Mouse (Mus musculus): ENCODE measurements around the gene Cdyl. TPM values are rescaled to one million over a fixed set of nuclear protein-coding genes. Genes with fewer than 3 reads are reported as not detected.

Gene Cdyl
- polyA plus RNA-seq, 1 experiment from 2014 or later: 14.9 TPM

DNA sequence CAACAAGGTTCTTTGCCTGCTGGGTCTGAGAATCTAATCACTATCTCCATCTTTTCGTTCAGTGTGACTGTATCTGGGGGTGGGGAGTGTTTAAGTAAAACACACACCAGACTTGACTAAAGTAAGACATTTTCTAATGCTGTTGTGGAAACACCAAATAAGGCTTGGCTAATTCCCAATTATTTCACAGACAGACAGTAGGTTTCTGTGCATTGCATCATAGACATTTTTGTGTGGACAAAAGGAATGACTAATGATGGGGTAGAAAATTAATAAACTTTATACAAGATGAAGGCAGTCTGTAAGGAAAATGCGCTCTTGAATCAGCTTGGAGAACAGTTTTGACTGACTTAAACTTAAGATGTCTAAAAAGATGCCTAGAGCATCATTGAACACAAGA, 100.7 kb downstream of the Cdyl start:
- Histone ChIP-seq H3K9me3 (ENCODE audit: control insufficient read depth, low read length) (no peaks in the 10 kb centered on the region), H3K36me3 (ENCODE audit: control insufficient read depth, insufficient read depth, low read length) (no peaks in the 10 kb centered on the region), H3K4me2 (ENCODE audit: low read length) (no peak overlapping the region), H3K27ac (ENCODE audit: low read depth) (no peak overlapping the region), H3K27me3 (replicated peaks; ENCODE audit: control insufficient read depth, insufficient read depth, low read length) (no peaks in the 10 kb centered on the region), H3K9ac (ENCODE audit: low read length) (no peak overlapping the region), H3K4me1 (replicated peaks; ENCODE audit: control insufficient read depth, insufficient read depth, low read length) (peaks cover 7% of the 10 kb centered on the region), H3K4me3 (ENCODE audit: low read depth, low read length) (no peak overlapping the region)
- no peak for ATAC-seq (replicated peaks; ENCODE audit: low FRiP score, low TSS enrichment, low read depth)
- 82% methylated on average over 2 of the region's 2 CpGs for WGBS
- DNase-seq (ENCODE audit: low spot score): no peak

DNA sequence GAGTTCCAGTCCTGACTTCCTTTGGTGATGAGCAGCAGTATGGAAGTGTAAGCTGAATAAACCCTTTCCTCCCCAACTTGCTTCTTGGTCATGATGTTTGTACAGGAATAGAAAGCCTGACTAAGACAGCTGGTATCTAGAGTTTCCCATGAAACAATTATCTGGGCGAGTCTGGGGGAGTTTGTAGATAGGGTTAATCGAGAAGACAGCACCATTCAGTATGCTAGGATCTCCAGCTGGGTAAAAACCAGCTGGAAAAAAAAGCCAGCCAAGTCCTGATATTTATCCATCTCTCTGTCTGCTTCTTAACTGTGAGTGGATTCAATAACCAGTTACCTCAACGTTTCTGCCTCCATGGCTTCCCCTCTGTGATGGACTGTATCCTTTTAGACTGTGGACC, 104.9 kb downstream of the Cdyl start:
- Histone ChIP-seq H3K27me3 (replicated peaks; ENCODE audit: control insufficient read depth, insufficient read depth, low read length) (no peaks in the 10 kb centered on the region), H3K4me1 (replicated peaks; ENCODE audit: control insufficient read depth, insufficient read depth, low read length) (peaks cover 5% of the 10 kb centered on the region; the same call in 1 of the 2 replicates), H3K9me3 (ENCODE audit: control insufficient read depth, low read length) (no peaks in the 10 kb centered on the region), H3K36me3 (ENCODE audit: control insufficient read depth, insufficient read depth, low read length) (no peaks in the 10 kb centered on the region), H3K9ac (ENCODE audit: low read length) (no peak overlapping the region), H3K4me2 (ENCODE audit: low read length) (no peak overlapping the region), H3K27ac (ENCODE audit: low read depth) (no peak overlapping the region), H3K4me3 (ENCODE audit: low read depth, low read length) (no peak overlapping the region)
- DNase-seq (ENCODE audit: low spot score): no peak
- no peak for ATAC-seq (replicated peaks; ENCODE audit: low FRiP score, low TSS enrichment, low read depth)
- WGBS: 62% methylated on average over 3 of the region's 3 CpGs

DNA sequence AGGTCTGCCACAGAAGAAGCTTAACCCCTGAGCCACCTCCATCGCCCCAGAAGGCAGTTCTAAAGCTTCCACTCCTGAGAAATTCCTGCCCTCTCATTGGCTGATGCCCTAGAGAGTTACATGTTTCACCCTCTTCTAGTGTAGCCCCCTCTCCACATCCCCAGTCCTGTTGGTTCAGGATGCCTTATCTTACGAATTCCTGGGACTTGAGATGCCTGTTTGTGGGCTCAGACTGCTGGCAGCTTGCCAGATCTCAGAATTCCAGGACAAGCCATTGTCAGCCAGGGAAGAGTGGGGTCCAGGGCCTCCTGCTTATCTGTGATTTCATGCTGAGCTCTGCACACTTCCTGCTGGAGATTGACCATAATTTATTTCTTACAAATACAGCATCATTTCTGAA, 106.2 kb downstream of the Cdyl start:
- no peaks in the 10 kb centered on the region for H3K27me3 ChIP-seq (replicated peaks; ENCODE audit: control insufficient read depth, insufficient read depth, low read length)
- no peaks in the 10 kb centered on the region for H3K9me3 ChIP-seq (ENCODE audit: control insufficient read depth, low read length)
- ATAC-seq (replicated peaks; ENCODE audit: low FRiP score, low TSS enrichment, low read depth): no peak
- no peak overlapping the region for H3K9ac ChIP-seq (ENCODE audit: low read length)
- no peaks in the 10 kb centered on the region for H3K36me3 ChIP-seq (ENCODE audit: control insufficient read depth, insufficient read depth, low read length)
- no peak overlapping the region for H3K4me2 ChIP-seq (ENCODE audit: low read length)
- no peak overlapping the region for H3K27ac ChIP-seq (ENCODE audit: low read depth)
- DNase-seq (ENCODE audit: low spot score): peak; percentile 58
- peaks cover 5% of the 10 kb centered on the region; the same call in 1 of the 2 replicates for H3K4me1 ChIP-seq (replicated peaks; ENCODE audit: control insufficient read depth, insufficient read depth, low read length)
- H3K4me3 ChIP-seq (ENCODE audit: low read depth, low read length): no peak overlapping the region
- 19% methylated on average over 2 of the region's 2 CpGs for WGBS

DNA sequence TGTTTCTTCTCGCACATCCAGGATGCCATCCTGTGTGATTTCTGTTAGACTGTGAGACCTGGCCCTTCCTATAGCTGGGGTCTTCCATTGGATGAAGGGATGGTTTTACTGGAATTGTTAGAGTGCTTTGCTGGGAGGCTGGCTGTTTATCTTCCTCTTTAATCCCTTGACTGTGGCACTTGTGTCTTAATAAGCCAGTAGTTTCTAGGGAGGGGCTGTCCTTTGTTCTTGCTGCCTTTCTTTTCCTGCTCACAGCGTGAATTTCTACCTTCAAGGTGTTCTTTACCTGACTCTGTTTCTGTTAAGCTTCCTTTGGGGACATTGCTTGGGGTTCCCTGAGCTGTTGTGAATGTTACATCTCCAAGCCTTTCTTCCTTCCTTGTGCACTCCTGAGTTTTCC, 110.0 kb downstream of the Cdyl start:
- no peaks in the 10 kb centered on the region for H3K36me3 ChIP-seq (ENCODE audit: control insufficient read depth, insufficient read depth, low read length)
- H3K27me3 ChIP-seq (replicated peaks; ENCODE audit: control insufficient read depth, insufficient read depth, low read length): no peaks in the 10 kb centered on the region
- no peak overlapping the region for H3K4me2 ChIP-seq (ENCODE audit: low read length)
- no peak overlapping the region for H3K27ac ChIP-seq (ENCODE audit: low read depth)
- no peak for DNase-seq (ENCODE audit: low spot score)
- ATAC-seq (replicated peaks; ENCODE audit: low FRiP score, low TSS enrichment, low read depth): no peak
- no peak overlapping the region for H3K9ac ChIP-seq (ENCODE audit: low read length)
- no peak overlapping the region for H3K4me3 ChIP-seq (ENCODE audit: low read depth, low read length)
- H3K9me3 ChIP-seq (ENCODE audit: control insufficient read depth, low read length): no peaks in the 10 kb centered on the region
- 64% methylated on average over 2 of the region's 2 CpGs for WGBS
- peaks cover 5% of the 10 kb centered on the region; the same call in 1 of the 2 replicates for H3K4me1 ChIP-seq (replicated peaks; ENCODE audit: control insufficient read depth, insufficient read depth, low read length)

DNA sequence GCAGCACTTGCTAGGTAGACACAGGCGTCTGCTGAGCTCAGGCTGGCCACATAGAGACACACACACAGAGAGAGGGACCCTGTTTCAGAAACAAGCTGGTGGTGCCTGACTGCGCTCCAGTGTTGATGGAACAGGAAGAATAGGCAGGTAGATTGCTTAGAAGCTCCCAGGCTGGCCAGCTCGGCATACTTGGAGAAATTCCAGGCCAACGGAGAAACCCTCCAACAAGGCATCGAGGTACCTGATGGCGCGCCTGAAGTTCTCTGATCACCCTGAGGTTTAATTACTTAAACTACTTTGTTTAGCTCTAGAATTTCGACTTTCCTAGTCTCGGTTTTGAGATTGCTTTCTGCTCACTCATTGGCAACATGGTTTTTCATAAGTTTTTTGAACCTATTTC, 110.8 kb downstream of the Cdyl start:
- ATAC-seq (replicated peaks; ENCODE audit: low FRiP score, low TSS enrichment, low read depth) (no peak), DNase-seq (ENCODE audit: low spot score) (no peak)
- Histone ChIP-seq H3K27me3 (replicated peaks; ENCODE audit: control insufficient read depth, insufficient read depth, low read length) (no peaks in the 10 kb centered on the region), H3K4me1 (replicated peaks; ENCODE audit: control insufficient read depth, insufficient read depth, low read length) (peaks cover 5% of the 10 kb centered on the region; the same call in 1 of the 2 replicates), H3K4me2 (ENCODE audit: low read length) (no peak overlapping the region), H3K27ac (ENCODE audit: low read depth) (no peak overlapping the region), H3K4me3 (ENCODE audit: low read depth, low read length) (no peak overlapping the region), H3K9me3 (ENCODE audit: control insufficient read depth, low read length) (no peaks in the 10 kb centered on the region), H3K36me3 (ENCODE audit: control insufficient read depth, insufficient read depth, low read length) (no peaks in the 10 kb centered on the region), H3K9ac (ENCODE audit: low read length) (no peak overlapping the region)
- WGBS: 84% methylated on average over 9 of the region's 9 CpGs

DNA sequence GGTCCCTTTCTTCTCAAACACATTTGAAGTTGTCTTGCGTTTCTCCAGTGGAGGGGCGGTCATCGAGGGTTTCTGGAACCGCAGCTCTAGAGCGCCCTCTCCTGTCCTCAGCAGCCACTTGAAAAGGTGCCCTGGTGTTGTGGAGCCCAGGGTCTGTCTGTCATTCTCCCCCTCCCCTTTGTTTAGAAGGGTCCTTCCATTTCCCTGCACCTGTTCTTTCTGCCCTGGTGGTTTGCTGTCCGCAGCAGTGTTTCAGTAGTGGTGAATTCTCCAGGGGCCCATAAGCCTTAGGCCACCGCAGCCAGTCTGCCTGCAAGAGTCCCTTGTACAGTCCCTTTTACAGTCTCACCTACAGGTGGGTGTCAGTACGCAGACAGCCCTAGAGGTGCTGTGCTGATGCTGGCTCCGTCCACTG, 112.3 kb downstream of the Cdyl start:
- no peak overlapping the region for H3K9ac ChIP-seq (ENCODE audit: low read length)
- H3K27ac ChIP-seq (ENCODE audit: low read depth): no peak overlapping the region
- no peak overlapping the region for H3K4me3 ChIP-seq (ENCODE audit: low read depth, low read length)
- no peaks in the 10 kb centered on the region for H3K27me3 ChIP-seq (replicated peaks; ENCODE audit: control insufficient read depth, insufficient read depth, low read length)
- DNase-seq (ENCODE audit: low spot score): no peak
- 70% methylated on average over 9 of the region's 9 CpGs for WGBS
- no peaks in the 10 kb centered on the region for H3K9me3 ChIP-seq (ENCODE audit: control insufficient read depth, low read length)
- H3K36me3 ChIP-seq (ENCODE audit: control insufficient read depth, insufficient read depth, low read length): no peaks in the 10 kb centered on the region
- H3K4me2 ChIP-seq (ENCODE audit: low read length): no peak overlapping the region
- no peak for ATAC-seq (replicated peaks; ENCODE audit: low FRiP score, low TSS enrichment, low read depth)
- H3K4me1 ChIP-seq (replicated peaks; ENCODE audit: control insufficient read depth, insufficient read depth, low read length): no peaks in the 10 kb centered on the region

DNA sequence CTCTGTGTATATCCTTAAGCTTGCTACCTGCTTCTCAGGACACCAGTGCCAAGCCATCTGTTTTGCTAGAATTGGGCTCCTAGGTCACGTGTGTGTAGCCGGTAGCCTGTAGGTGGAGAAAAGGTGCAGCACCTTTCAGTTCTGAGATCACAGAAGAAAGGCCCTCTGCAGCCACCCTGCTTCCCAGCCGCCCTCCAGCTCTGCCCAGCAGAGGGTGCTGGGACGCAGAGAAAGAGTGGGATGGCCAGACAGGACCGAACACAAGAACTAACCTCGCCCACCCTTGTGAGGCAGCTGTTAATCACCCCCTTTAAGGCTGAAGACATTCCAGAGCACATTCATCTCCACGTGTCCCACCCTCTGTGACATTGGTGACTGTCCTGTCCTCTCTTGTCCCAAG, 114.1 kb downstream of the Cdyl start:
- H3K9me3 ChIP-seq (ENCODE audit: control insufficient read depth, low read length): no peaks in the 10 kb centered on the region
- no peak for DNase-seq (ENCODE audit: low spot score)
- no peaks in the 10 kb centered on the region for H3K27me3 ChIP-seq (replicated peaks; ENCODE audit: control insufficient read depth, insufficient read depth, low read length)
- 62% methylated on average over 7 of the region's 7 CpGs for WGBS
- H3K4me2 ChIP-seq (ENCODE audit: low read length): no peak overlapping the region
- no peak for ATAC-seq (replicated peaks; ENCODE audit: low FRiP score, low TSS enrichment, low read depth)
- no peak overlapping the region for H3K27ac ChIP-seq (ENCODE audit: low read depth)
- H3K9ac ChIP-seq (ENCODE audit: low read length): no peak overlapping the region
- no peaks in the 10 kb centered on the region for H3K36me3 ChIP-seq (ENCODE audit: control insufficient read depth, insufficient read depth, low read length)
- H3K4me1 ChIP-seq (replicated peaks; ENCODE audit: control insufficient read depth, insufficient read depth, low read length): no peaks in the 10 kb centered on the region
- no peak overlapping the region for H3K4me3 ChIP-seq (ENCODE audit: low read depth, low read length)

DNA sequence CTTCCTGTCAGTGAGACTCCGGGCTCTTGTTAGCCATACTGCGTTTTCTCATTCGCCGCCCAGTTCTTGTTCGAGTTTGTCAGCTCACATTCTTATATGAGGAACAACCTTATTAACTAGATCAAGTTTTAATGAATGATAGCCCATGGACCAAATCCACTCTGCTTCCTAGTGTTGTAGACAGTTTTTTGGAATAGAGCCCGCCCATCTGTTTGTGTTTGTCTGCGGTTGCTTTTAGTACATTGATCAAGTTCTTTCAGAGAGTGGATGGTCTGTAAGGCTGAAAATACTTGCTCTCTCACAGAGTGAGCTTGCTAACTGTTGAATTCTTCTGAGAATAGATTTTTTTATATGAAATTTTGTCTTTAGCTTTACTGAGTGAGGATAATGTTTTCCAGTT, 116.5 kb downstream of the Cdyl start:
- H3K9me3 ChIP-seq (ENCODE audit: control insufficient read depth, low read length): no peaks in the 10 kb centered on the region
- DNase-seq (ENCODE audit: low spot score): no peak
- no peaks in the 10 kb centered on the region for H3K27me3 ChIP-seq (replicated peaks; ENCODE audit: control insufficient read depth, insufficient read depth, low read length)
- H3K36me3 ChIP-seq (ENCODE audit: control insufficient read depth, insufficient read depth, low read length): no peaks in the 10 kb centered on the region
- H3K9ac ChIP-seq (ENCODE audit: low read length): no peak overlapping the region
- 90% methylated on average over 7 of the region's 7 CpGs for WGBS
- H3K4me2 ChIP-seq (ENCODE audit: low read length): no peak overlapping the region
- no peak overlapping the region for H3K4me3 ChIP-seq (ENCODE audit: low read depth, low read length)
- no peaks in the 10 kb centered on the region for H3K4me1 ChIP-seq (replicated peaks; ENCODE audit: control insufficient read depth, insufficient read depth, low read length)
- ATAC-seq (replicated peaks; ENCODE audit: low FRiP score, low TSS enrichment, low read depth): no peak
- H3K27ac ChIP-seq (ENCODE audit: low read depth): no peak overlapping the region

DNA sequence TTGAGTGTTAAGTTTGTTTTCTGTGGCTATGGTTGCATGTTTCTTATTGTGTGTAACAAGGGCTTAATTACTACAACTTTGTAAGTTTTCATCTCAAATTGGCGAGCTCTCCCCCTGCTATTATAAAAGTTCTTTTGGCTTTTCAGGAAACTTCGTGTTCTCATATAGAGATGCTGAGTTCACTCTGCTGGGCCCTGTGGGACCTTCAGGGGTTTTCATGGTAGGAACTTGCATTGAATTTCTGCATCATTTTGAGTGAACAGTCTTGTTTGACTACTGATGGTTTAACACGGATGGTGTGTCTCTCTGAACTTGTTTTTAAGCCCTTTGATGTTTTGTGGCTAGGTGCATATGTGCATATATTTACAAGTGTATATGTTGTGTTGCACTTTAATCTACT, 121.1 kb downstream of the Cdyl start:
- ATAC-seq (replicated peaks; ENCODE audit: low FRiP score, low TSS enrichment, low read depth) (no peak), DNase-seq (ENCODE audit: low spot score) (no peak)
- Histone ChIP-seq H3K36me3 (ENCODE audit: control insufficient read depth, insufficient read depth, low read length) (no peaks in the 10 kb centered on the region), H3K27me3 (replicated peaks; ENCODE audit: control insufficient read depth, insufficient read depth, low read length) (no peaks in the 10 kb centered on the region), H3K4me1 (replicated peaks; ENCODE audit: control insufficient read depth, insufficient read depth, low read length) (no peaks in the 10 kb centered on the region), H3K27ac (ENCODE audit: low read depth) (no peak overlapping the region), H3K4me3 (ENCODE audit: low read depth, low read length) (no peak overlapping the region), H3K4me2 (ENCODE audit: low read length) (no peak overlapping the region), H3K9me3 (ENCODE audit: control insufficient read depth, low read length) (no peaks in the 10 kb centered on the region), H3K9ac (ENCODE audit: low read length) (no peak overlapping the region)
- 81% methylated on average over 3 of the region's 3 CpGs for WGBS
